Mouse (Mus musculus): ENCODE data around the gene Ly75.

Gene Ly75

DNA sequence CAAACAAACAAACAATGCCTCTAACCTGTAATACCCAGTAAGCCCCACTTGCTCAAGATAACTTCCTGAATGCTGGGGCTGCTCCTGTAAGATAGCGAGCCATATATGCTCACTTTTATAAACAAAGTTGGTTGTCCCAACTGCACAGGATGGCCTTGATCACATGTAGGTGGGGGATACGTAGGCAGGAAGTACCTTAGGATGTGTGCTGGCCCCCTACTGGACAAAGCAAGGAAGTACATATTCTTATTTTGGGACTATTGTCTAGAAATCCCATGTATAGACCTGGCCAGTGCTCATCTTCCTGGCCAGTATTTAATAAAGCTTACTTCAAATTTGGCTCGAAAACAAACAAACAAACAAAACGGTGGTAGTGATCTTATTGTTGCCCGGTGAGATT is 59.7 kb downstream of the Ly75 start:
- DNase-seq (ENCODE audit: low spot score in 2 of 2), result no peak

DNA sequence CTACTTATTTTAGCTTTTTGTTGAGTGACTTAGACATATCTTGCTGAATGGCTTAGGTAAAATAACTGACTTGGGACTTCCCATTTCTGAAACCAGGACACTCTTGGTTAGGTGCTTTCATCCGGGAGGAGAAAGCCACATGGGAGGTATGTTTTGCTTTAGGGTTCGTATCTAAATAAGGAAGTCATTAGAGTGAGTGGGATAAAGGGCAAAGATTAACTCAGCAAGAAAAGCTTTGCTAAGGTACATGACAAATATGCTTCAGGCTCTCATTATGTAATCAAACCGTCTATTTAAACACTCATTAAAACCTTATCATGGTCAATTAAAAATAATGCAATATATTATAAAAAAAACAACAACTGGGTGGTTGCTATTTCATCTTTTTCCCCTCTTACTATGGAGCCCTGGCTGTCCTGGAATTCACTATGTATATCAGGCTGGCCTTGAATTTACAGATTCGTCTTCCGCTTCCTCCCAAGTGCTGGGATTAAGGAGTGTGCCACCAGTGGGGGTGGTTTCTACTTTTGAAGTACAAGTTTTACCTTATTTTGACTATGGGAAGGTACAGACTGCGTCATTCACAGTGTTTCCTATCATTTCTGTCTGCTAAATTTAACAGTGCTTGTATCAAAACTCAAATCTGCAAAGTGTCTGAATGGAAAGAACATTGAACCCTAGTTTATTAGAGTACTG is 60.9 kb downstream of the Ly75 start:
- DNase-seq (ENCODE audit: low spot score in 2 of 2), result no peak

DNA sequence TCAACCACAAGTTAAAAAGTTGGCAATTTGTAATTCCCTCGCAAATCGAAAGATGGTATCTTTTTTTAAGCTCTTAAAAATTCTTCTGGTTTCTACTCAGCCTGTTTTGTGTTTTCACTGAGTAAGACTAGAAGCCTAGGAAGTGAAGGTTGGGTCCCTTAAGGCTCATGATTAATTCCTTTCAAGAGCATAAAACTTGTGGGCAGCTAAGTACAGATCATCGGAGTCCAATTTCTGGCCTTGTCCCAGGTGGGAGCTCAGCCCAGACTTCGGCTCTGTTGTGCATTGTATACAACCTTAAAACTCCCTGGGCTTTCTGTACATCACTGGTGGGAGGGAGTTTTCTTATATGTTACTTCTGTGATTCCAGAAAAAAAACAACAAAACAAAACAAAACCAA is 79.3 kb downstream of the Ly75 start:
- DNase-seq (ENCODE audit: low spot score in 2 of 2), result no peak

DNA sequence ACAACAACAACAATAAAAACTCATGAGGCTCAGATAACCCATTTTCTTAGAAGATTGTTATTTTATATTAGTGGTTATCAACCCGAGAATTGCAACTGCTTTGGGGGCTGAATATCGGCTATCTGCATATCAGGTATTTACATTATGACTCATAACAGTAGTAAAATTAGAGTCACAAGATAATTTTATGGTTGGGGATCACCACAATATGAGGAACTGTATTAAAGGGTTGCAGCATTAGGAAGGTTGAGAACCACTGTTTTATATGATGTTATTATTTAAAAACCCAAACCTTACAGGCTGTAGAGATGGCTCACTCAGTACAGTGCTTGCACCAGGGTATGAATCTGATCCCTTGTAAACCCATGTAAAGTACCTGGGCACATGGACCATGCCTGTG is 83.8 kb downstream of the Ly75 start:
- no peak for DNase-seq (ENCODE audit: low spot score in 2 of 2)

DNA sequence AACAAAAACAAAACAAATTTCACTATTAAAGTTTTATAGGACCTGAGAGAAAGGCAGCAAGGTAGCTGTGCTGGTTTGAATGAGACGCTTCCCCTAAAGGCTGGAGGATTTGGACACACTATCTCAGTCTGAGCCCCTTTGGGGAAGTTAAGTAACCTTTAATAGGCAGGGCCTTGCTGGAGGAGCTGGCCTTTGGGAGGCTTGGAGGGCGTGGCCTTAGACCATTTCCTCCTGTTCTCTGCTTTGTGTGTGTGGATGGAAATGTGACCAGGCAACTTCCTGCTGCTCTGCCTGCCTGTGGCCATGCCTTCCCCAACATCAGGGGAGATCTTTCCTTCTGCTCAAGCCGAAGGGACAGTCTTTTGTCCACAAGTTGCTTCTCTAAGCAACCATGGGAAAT is 84.8 kb downstream of the Ly75 start:
- DNase-seq (ENCODE audit: low spot score in 2 of 2), result no peak

DNA sequence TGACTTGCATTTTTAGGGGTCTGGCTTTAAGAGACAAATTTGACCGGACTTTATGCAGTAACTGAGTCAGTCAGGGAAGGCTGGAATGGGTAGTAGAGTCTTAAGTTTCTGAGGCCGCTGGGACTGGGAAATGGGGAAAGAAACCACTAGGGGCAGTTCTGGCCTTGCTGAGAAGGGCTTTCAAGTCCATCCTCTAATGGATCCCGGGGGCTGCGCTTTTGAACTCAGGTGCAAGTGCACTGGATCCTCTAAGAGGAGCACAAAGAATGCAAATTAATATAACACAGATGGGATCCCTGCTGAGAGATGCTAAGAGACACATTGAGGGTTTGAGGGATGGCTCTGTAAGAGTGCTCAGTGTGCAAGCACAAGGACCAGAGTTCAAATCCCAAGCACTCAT is 91.7 kb downstream of the Ly75 start:
- no peak for DNase-seq (ENCODE audit: low spot score in 2 of 2)

DNA sequence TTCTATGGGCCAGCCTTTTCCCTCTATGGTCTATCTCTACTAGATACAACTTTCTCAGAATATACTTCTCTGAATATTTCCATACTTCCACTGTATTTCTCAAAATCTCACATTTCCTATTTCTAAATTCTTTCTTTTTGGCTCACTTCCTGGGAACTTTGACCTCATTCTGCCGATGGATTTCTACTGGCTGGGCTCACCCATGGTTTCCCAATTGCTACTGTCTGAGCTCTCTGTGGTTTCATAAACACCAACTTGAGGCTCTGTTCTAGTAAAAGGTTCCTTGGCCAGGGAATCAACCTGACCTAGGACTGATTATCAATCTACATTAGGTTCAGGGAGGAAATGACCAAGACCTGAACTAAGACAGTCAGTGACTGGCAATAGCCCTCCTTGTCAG is 93.7 kb downstream of the Ly75 start:
- DNase-seq (ENCODE audit: low spot score in 2 of 2), result no peak

DNA sequence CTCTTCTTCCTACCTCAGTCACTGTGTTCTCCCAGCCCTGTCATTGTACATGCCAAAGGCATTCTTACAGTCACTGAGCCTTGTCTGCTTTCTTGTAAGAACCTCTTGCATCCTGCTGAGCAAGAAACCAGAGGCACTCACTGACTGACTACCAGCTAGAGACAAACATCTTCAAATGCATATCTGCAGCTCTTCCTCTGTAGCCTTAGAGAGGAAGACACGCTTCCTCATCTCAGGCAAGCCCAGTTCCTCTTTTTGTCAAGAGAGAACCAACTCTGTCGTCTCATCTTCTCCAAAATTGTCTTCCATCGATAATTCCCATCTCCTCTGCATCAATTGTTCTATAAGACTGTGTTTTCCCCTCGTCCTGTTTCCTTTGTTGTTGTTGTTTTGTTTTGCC is 94.5 kb downstream of the Ly75 start:
- DNase-seq (ENCODE audit: low spot score in 2 of 2), result no peak

DNA sequence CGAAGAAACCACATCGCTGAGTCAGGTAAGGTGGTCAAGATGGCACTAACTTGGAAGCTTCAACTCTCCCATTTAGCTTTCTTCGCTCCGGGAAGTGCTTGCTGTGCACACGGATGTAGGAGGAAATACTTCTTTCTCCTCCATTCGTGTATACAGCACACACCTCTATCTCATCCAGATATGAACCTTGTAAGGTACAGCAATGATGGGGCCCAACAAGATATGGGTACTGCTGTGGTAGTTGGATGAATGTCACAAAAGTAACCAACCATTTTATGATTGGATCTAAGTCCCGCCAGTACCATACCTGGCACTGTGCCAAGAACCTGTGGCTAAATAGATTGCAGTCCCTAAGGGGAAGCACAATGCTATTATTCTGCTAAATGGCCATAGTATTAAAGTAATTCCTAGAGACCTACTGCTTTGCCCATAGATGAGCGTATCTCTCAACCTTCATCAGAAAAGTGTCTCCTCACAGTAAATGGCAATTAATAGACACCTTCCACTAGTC is 97.9 kb downstream of the Ly75 start:
- DNase-seq (ENCODE audit: low spot score in 2 of 2), result no peak

DNA sequence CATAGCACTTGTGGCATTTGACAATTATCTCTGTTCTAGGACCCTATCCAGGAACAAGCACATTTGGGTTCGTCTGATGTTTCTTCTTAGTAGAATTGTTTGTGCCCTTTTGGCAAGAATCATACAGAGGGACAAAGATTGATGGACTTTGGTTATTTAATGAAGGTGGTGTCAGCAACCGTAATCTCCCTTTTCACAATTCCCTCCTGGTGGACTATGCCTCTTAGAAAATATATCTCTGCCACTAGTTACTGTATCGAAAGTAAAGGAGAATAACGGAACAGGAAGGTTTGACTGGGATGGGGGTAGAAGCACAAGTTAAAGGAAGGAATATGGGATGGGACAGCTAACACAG is 98.7 kb downstream of the Ly75 start, which contains the start of gene Cd302:
Cd302 (minus strand) TSS at position 22 of the 355 bp plus-strand sequence.
- DNase-seq (ENCODE audit: low spot score in 2 of 2), result no peak

DNA sequence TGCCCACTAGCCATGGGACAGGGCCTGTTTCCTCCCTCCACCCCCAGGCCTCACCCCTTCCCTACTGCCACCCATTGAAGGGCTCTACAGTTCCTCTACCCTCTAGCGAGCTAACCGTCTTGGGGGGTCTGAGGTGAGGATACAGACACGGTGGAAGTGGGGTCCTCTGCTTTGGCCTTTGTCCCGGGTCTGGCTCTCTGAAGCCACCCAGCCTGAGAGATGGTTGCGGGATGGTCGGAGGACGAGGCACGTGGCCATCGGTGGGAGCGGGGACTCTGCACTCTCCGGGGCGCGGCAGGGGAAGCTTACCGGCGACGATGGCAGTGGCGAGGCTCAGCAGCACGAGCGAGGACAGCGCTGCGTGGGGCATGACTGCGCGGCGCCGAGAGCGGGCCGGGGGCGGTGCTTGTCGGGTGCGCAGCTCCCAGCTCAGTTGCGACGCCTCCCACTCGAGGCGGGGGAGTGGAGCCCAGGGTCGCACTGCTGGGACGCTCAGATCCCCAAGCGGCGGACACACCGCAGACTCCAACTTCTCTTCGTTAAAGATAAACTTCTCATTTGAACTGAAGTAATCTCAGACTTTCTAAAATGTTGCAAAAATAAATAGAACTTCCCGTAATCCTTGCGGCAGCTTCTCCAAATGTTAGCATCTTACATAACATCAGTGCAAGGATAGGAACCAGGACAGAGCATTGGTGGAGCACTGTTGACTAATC is 99.2 kb downstream of the Ly75 start:
- DNase-seq (ENCODE audit: low spot score in 2 of 2), result peak; percentile 33 to 55

DNA sequence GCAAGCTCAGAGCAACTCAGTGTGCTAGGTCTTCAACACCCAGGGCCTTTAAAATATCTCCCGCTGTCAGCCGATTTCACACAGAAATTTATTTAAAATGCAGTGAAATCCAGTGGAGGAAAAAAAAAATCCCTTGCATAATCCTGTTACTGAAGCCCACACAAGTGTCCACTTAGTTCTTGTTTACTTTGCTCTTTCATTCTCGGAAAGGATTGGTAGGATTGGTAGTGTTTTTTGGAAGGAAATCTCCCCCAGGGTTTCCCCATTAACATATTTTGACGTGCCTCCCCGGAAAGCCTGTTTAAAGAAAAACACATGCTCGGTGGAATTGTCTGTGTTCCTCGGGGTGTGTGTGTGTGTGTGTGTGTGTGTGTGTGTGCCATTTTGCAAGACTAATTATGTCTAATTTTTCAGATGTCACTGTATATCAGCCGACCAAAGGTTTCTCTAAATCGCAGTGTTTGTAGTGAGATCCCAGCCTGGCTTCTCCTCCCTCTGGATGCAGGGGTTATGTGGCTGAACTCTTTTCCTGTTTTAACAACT is 99.8 kb downstream of the Ly75 start:
- no peak for DNase-seq (ENCODE audit: low spot score in 2 of 2)

DNA sequence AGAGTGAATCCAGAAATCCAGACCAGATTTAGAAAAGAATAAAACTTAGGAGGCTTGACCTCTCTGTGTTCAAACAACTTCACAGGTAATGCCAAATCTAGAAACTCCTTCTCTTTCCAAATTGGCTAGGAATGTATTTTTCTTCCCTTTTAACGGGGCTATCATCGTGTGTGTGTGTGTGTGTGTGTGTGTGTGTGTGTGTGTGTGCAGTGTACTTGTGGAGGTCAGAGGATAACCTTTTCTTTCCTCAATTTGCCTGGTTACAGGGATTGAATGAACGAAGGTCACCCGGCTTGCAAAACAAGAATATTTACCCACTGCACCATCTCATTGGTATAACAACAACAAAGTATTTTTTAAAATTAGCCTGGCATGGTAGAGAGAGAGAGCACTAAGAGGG is 100.5 kb downstream of the Ly75 start:
- no peak for DNase-seq (ENCODE audit: low spot score in 2 of 2)

DNA sequence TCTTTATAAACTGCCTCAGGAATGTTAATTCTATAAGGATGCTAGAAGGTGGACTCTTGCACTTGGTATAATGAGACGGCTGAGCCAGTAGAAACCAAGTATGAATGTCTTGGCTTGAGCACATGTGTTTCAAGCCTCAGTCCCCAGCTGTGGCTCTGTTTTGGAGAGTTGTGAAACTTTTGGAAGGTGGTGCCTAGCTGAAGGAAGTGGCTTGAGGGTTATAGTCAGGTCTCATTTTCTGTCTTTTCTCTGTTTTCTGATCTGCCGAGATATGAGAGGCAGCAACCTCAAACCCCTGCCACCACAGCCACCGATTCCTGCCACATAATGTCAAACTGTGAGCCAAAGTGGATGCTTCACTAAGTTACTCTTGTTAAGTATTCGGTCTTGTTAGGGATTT is 104.5 kb downstream of the Ly75 start:
- DNase-seq (ENCODE audit: low spot score in 2 of 2), result no peak

DNA sequence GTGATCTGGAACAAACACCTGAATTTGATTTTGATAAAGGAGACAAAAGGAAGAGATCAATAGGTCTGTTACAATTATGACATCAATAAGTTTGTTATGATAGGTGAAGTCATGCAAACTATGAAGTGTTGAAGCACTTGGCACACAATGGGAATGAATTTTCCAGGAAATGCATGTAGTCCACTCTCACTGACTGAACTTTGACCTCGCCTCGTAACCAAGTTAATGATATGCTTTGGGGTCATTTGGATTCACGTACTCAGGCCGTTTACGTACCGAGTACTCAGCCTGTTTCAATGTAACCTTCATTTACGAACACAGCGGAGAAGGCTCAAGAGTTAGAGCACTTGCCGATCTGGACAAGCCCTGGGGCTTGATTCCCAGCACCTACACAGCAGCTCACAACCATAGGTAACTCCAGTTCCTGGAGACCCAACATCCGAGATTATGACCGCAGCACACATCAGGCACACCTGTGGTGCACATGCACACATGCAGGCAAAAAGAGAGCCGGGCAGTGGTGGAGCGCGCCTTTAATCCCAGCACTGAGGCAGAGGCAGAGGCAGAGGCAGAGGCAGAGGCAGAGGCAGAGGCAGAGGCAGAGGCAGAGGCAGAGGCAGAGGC is 113.1 kb downstream of the Ly75 start:
- DNase-seq (ENCODE audit: low spot score in 2 of 2), result no peak

DNA sequence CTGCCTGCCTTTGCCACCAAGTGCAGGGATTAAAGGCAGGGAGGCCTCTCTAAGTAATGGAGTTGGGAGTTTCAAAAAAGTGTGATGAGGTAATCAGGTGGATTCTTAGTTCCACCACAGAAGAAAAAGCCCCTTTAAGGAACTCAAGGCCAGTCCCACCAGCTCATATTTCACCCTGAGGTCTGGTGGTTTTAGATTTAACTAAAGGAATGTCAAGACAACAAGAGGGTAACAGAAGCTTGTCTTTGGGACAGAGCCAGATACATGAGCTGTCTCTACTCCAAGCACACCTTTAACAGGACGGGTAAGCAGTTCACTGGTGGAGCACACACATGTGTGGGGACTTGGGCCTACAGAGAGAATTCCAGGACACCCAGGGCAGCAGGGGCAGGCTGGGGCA is 115.5 kb downstream of the Ly75 start:
- DNase-seq (ENCODE audit: low spot score in 2 of 2), result no peak

DNA sequence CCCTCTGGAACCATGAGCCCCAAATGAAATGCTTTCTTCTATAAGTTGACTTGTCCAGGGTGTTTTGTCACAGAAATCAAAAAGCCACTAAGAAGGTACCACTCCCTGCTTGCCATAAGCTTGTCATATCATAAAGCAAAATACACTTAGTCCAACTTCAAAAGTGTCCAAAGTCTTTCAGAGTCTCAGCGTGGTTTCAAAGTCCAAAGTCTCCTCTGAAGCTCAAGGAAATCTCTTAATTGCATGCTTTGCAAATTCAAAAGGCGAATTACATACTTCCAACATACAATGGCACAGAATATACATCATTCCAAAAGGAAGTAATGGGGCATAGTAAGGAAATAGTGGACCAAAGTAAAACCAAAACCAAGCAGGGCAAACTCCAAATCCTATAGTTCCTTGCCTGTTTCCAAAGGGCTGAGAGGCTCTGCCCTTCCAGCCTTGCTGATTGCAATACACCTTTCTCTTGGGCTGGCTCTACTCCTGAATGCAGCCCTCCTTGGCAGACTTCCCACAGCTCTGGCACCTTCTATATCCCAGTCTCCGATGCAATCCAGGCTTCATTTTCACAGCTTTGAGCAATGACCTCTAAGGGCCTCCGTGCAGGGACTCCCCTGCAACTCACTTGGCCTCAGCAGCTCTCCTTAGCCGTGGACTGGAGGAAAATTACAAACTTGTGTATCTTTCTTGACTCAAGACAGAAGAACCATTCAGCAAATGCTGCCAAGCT is 122.3 kb downstream of the Ly75 start:
- no peak for DNase-seq (ENCODE audit: low spot score in 2 of 2)

DNA sequence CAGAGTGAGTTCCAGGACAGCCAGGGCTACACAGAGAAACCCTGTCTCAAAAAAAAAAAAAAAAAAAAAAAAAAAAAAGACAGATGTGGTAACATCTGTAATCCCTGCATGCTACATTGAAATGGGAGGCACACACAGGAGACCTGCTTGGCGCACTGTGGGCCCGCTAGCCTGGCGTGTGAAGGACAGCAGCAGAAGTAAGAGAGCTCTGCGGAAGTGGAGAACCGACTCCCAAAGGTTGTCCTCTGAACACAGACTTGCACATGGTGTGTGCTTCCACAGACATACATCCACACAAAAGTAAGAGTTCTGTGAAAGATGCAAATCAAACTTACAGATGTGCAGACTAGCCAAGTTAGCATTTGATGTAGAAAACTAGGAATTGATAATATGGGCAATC is 123.9 kb downstream of the Ly75 start:
- DNase-seq (ENCODE audit: low spot score in 2 of 2), result no peak

DNA sequence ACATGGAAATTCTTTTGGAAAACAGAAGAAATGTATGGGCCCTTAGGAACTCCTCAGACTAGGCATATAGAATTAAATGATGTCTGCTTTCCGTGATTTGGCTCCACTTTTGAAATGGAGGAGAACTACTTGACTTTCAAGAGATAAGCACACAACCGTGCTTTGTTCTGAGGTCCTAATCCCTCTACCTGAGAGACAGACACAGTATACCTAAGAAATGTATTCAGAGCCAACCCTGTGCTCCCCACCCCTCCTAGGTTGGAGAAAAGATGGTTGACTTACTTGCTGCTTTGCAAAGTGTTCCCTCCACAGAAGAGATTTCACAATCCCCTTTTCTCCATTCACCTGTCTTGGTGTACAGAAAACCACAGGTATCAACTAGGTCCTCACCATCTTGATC is 126.4 kb downstream of the Ly75 start:
- DNase-seq (ENCODE audit: low spot score in 2 of 2), result no peak

DNA sequence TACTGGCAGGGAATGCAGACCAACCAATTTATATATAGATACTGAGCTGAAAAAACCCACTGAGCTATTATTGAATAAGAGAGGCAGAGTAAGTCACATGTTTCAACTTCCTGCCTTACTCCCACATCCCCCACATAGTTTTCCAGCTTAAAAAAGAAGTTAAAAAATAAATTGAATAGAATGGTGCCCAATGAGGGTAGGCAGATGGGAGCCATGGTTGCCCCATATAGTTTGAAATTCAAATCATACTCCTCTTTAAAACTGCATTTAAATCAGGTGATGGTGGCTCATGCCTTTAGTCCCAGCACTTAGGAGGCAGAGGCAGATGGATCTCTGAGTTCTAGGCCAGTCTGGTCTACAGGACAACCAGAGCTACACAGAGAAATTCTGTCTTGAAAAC is 129.6 kb downstream of the Ly75 start:
- DNase-seq (ENCODE audit: low spot score in 2 of 2), result no peak

DNA sequence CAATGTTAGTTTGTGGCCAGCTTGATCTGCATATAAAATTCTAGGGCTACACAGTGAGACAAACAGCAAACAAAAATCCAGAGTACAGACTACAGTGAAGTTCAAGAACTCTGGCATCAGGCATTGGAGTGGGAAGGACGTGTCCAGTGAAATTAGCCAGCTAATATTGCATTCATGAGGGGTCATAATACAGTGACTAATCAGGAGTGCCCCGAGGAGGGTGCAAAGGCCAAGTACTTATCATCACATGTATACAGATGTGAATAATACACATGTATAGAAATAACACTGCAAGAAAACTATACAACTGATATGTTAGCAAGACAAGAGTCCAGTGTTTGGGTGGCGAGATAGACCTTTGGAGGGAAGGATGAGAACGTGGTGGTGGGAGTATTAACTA is 130.3 kb downstream of the Ly75 start:
- DNase-seq (ENCODE audit: low spot score in 2 of 2), result no peak

All from frontal cortex, postnatal 14 days (tissue).